Mouse (Mus musculus): Measurements from ENCODE around the gene Abcg4. TPM values are rescaled to one million over a fixed set of nuclear protein-coding genes. Genes with fewer than 3 reads are reported as not detected.
A peak's percentile ranks its signal among the peaks of the same experiment; 100 is the strongest.

Abcg4 gene
- polyA plus RNA-seq, 1 experiment from 2014 or later, result 2.1 TPM

DNA sequence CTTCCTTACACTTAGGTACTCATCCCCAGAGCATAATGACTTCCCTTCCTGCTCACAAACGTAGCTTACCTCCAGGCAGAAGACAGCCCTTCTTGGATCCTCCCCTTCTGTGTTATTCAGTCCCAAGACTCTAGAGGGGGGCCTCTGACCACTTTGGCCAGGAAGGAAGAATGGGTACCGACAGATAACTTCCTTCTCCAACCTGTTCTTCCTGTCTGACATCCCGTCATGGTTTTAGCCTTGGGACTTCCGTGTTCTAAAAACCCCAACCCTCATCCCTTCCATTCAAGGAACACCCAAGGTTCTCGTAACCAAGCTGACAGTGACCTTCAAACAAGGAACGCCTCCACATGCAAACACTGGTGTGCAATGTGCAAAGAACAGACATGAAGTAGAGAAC is 20.0 kb downstream of the Abcg4 start, which contains the start of gene Nlrx1:
Gene Nlrx1, minus strand, starts transcription at position 168 of the 400 bp plus-strand sequence.
- WGBS, result 55% methylated on average over 6 of the region's 6 CpGs
- Histone ChIP-seq H3K9ac (ENCODE audit: low read length) (peak within 1 kb of the TSS; percentile 86), H3K27me3 (ENCODE audit: control insufficient read depth, insufficient read depth, low read depth, low read length) (no peaks in the 10 kb centered on the region), H3K36me3 (ENCODE audit: control insufficient read depth, insufficient read depth, low read length) (peaks cover 2% of the 10 kb centered on the region; the same call in 1 of the 2 replicates), H3K27ac (ENCODE audit: low read length) (peak within 1 kb of the TSS; percentile 77), H3K4me3 (ENCODE audit: low read length) (peak within 1 kb of the TSS; percentile 54), H3K9me3 (ENCODE audit: control insufficient read depth, low read length) (no peaks in the 10 kb centered on the region), H3K4me1 (replicated peaks; ENCODE audit: control insufficient read depth, insufficient read depth, low read length) (peaks cover 11% of the 10 kb centered on the region), H3K4me2 (ENCODE audit: low read depth, low read length) (peak within 1 kb of the TSS; percentile 77)
- ATAC-seq (ENCODE audit: low read depth), result peak; percentile 31

DNA sequence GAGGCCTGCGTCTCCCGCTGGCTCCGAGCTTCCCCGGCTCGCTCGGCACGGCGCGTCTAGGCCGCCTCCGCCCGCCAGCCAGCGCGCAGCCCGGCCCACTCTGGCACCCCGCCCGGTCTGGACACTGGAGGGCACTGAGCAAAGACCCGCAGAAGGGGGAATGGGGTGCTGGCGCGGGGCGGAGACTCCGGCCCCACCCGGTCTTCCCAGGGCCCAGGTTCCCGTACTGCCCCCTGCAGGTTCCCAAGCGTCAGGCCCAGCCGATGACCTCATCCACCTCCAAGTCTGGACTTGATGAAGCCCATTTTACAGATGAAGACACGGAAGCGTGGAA is 20.4 kb downstream of the Abcg4 start:
- ATAC-seq (ENCODE audit: low read depth), result peak; percentile 97
- Histone ChIP-seq H3K27me3 (ENCODE audit: control insufficient read depth, insufficient read depth, low read depth, low read length) (no peaks in the 10 kb centered on the region), H3K9me3 (ENCODE audit: control insufficient read depth, low read length) (no peaks in the 10 kb centered on the region), H3K4me3 (ENCODE audit: low read length) (peak overlapping the region; percentile 54), H3K4me2 (ENCODE audit: low read depth, low read length) (peak overlapping the region; percentile 77), H3K4me1 (replicated peaks; ENCODE audit: control insufficient read depth, insufficient read depth, low read length) (peaks cover 11% of the 10 kb centered on the region), H3K27ac (ENCODE audit: low read length) (peak overlapping the region; percentile 77), H3K36me3 (ENCODE audit: control insufficient read depth, insufficient read depth, low read length) (peaks cover 5% of the 10 kb centered on the region; the same call in 1 of the 2 replicates), H3K9ac (ENCODE audit: low read length) (peak overlapping the region; percentile 86)
- 5% methylated on average over 25 of the region's 28 CpGs for WGBS

DNA sequence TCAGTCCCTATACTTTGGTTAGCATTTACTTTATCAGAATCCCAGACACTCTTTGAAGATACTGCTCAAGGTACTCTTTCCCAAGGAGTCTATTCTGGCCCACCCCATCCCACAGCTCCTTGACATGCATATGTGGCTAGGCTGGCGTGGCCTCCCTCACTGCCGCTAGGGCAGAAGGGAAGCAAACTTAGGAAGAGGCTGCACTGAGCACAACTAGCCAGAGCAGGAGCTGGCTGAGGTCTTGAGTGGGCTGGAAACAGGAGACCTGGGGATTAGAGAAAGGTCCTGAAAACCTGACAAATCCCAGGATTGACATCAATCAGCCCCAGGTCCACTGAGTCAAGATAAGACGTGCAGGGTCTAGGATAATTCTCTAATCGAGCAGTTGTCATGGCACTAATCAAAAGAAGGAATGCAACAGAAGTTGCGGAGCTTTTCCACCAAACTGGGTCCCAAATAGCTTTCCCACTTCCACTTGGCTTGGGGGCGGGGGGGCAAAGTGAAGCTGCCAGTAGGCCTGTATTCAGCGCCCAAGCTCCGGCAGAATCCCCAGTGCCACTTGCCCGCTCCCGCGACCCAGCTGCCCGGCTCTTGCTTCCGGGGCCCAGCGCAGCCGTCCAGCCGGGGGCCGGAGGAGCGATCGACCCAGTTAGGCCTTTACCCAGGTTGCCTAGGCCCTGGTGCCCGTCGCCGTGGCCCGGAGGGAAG is 20.9 kb downstream of the Abcg4 start:
- peak; percentile 57 for ATAC-seq (ENCODE audit: low read depth)
- Histone ChIP-seq H3K36me3 (ENCODE audit: control insufficient read depth, insufficient read depth, low read length) (peaks cover 5% of the 10 kb centered on the region; the same call in 1 of the 2 replicates), H3K9ac (ENCODE audit: low read length) (peak overlapping the region; percentile 86), H3K9me3 (ENCODE audit: control insufficient read depth, low read length) (no peaks in the 10 kb centered on the region), H3K4me1 (replicated peaks; ENCODE audit: control insufficient read depth, insufficient read depth, low read length) (peaks cover 11% of the 10 kb centered on the region), H3K4me3 (ENCODE audit: low read length) (peak overlapping the region; percentile 54), H3K27ac (ENCODE audit: low read length) (peak overlapping the region; percentile 77), H3K4me2 (ENCODE audit: low read depth, low read length) (peak overlapping the region; percentile 77), H3K27me3 (ENCODE audit: control insufficient read depth, insufficient read depth, low read depth, low read length) (no peaks in the 10 kb centered on the region)
- 6% methylated on average over 23 of the region's 23 CpGs for WGBS

GRCm38 (mm10) chr9:44266478-44267226 is 21.8 kb downstream of the Abcg4 start:
- Histone ChIP-seq H3K27ac (ENCODE audit: low read length) (0 out of 2 replicates have a peak overlapping the region, but pooled peaks have one; percentile 0), H3K4me2 (ENCODE audit: low read depth, low read length) (peak overlapping the region; percentile 77), H3K9ac (ENCODE audit: low read length) (peak overlapping the region; percentile 86), H3K36me3 (ENCODE audit: control insufficient read depth, insufficient read depth, low read length) (peaks cover 5% of the 10 kb centered on the region; the same call in 1 of the 2 replicates), H3K4me3 (ENCODE audit: low read length) (no peak overlapping the region; the same call in 1 of the 2 replicates), H3K9me3 (ENCODE audit: control insufficient read depth, low read length) (no peaks in the 10 kb centered on the region), H3K4me1 (replicated peaks; ENCODE audit: control insufficient read depth, insufficient read depth, low read length) (peaks cover 11% of the 10 kb centered on the region), H3K27me3 (ENCODE audit: control insufficient read depth, insufficient read depth, low read depth, low read length) (no peaks in the 10 kb centered on the region)
- WGBS, result 36% methylated on average over 8 of the region's 8 CpGs
- no peak for ATAC-seq (ENCODE audit: low read depth)

- peaks cover 5% of the 10 kb centered on the region; the same call in 1 of the 2 replicates for H3K36me3 ChIP-seq (ENCODE audit: control insufficient read depth, insufficient read depth, low read length)
- WGBS, result 81% methylated on average over 14 of the region's 14 CpGs
- H3K27me3 ChIP-seq (ENCODE audit: control insufficient read depth, insufficient read depth, low read depth, low read length), result no peaks in the 10 kb centered on the region
These were observed 27.0 kb downstream of the Abcg4 start for GRCm38 (mm10) chr9:44261388-44261787.

DNA sequence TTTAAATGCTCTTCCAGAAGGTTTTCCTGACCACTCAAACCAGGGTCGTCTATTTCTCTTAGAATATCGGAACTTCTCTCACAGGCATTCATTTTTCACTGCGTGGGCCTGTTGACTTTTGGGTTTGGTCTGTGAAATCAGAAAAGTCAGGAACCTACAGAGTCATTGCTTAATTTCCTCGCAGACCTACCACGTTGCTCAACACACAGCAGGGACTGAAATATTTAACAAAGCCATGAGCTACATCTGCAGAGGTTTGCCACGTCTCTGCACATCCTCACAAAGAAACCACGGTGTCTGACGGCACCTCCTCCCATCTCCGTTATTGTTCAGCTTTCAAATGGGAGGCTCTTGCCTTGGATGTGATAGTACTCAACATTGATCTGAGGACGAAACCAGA is 29.4 kb downstream of the Abcg4 start:
- Histone ChIP-seq H3K4me1 (replicated peaks; ENCODE audit: control insufficient read depth, insufficient read depth, low read length) (peaks cover 3% of the 10 kb centered on the region), H3K9ac (ENCODE audit: low read length) (no peak overlapping the region), H3K4me3 (ENCODE audit: low read length) (no peak overlapping the region), H3K36me3 (ENCODE audit: control insufficient read depth, insufficient read depth, low read length) (peaks cover 5% of the 10 kb centered on the region; the same call in 1 of the 2 replicates), H3K4me2 (ENCODE audit: low read depth, low read length) (no peak overlapping the region), H3K27ac (ENCODE audit: low read length) (no peak overlapping the region), H3K27me3 (ENCODE audit: control insufficient read depth, insufficient read depth, low read depth, low read length) (no peaks in the 10 kb centered on the region), H3K9me3 (ENCODE audit: control insufficient read depth, low read length) (no peaks in the 10 kb centered on the region)
- 71% methylated on average over 10 of the region's 10 CpGs for WGBS
- no peak for ATAC-seq (ENCODE audit: low read depth)

More at GRCm38 (mm10) chr9:44261388-44261787, 27.0 kb downstream of the Abcg4 start:
- ATAC-seq (ENCODE audit: low read depth), result no peak
- Histone ChIP-seq H3K4me3 (ENCODE audit: low read length) (no peak overlapping the region), H3K4me2 (ENCODE audit: low read depth, low read length) (no peak overlapping the region), H3K4me1 (replicated peaks; ENCODE audit: control insufficient read depth, insufficient read depth, low read length) (peaks cover 1% of the 10 kb centered on the region; the same call in 1 of the 2 replicates), H3K9me3 (ENCODE audit: control insufficient read depth, low read length) (no peaks in the 10 kb centered on the region), H3K27ac (ENCODE audit: low read length) (no peak overlapping the region), H3K9ac (ENCODE audit: low read length) (no peak overlapping the region)

DNA sequence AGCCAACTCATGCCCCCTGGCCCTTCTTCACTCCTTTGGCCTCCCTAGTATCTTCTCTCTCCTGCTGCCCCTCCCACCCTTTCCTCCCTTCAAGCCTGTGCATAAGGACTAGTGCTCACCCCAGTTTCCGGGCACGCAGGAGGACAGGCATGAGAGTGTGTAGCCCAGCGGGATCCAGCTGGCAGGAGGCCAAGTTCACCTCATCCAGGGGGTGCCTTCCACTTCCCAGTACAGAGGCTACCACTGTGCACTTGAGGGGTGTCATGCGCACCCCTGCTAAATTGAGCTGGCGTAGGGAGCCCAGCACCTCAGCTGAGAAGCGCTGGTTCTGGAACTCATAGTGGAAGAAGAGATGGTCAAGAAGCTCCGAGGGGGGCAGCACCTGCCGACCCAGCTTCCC is 32.2 kb downstream of the Abcg4 start:
- Histone ChIP-seq H3K36me3 (ENCODE audit: control insufficient read depth, insufficient read depth, low read length) (no peaks in the 10 kb centered on the region), H3K9me3 (ENCODE audit: control insufficient read depth, low read length) (no peaks in the 10 kb centered on the region), H3K27me3 (ENCODE audit: control insufficient read depth, insufficient read depth, low read depth, low read length) (no peaks in the 10 kb centered on the region), H3K27ac (ENCODE audit: low read length) (no peak overlapping the region), H3K4me2 (ENCODE audit: low read depth, low read length) (no peak overlapping the region), H3K4me3 (ENCODE audit: low read length) (no peak overlapping the region), H3K4me1 (replicated peaks; ENCODE audit: control insufficient read depth, insufficient read depth, low read length) (peaks cover 3% of the 10 kb centered on the region), H3K9ac (ENCODE audit: low read length) (no peak overlapping the region)
- WGBS, result 64% methylated on average over 8 of the region's 8 CpGs
- ATAC-seq (ENCODE audit: low read depth), result no peak

GRCm38 (mm10) chr9:44255136-44255521 is 33.3 kb downstream of the Abcg4 start:
- H3K36me3 ChIP-seq (ENCODE audit: control insufficient read depth, insufficient read depth, low read length), result no peaks in the 10 kb centered on the region
- H3K27me3 ChIP-seq (ENCODE audit: control insufficient read depth, insufficient read depth, low read depth, low read length), result no peaks in the 10 kb centered on the region
- no peak overlapping the region for H3K4me2 ChIP-seq (ENCODE audit: low read depth, low read length)
- 61% methylated on average over 6 of the region's 6 CpGs for WGBS
- H3K9me3 ChIP-seq (ENCODE audit: control insufficient read depth, low read length), result no peaks in the 10 kb centered on the region
- no peak overlapping the region for H3K27ac ChIP-seq (ENCODE audit: low read length)
- ATAC-seq (ENCODE audit: low read depth), result no peak
- H3K4me1 ChIP-seq (replicated peaks; ENCODE audit: control insufficient read depth, insufficient read depth, low read length), result peaks cover 3% of the 10 kb centered on the region
- no peak overlapping the region for H3K4me3 ChIP-seq (ENCODE audit: low read length)
- no peak overlapping the region for H3K9ac ChIP-seq (ENCODE audit: low read length)

DNA sequence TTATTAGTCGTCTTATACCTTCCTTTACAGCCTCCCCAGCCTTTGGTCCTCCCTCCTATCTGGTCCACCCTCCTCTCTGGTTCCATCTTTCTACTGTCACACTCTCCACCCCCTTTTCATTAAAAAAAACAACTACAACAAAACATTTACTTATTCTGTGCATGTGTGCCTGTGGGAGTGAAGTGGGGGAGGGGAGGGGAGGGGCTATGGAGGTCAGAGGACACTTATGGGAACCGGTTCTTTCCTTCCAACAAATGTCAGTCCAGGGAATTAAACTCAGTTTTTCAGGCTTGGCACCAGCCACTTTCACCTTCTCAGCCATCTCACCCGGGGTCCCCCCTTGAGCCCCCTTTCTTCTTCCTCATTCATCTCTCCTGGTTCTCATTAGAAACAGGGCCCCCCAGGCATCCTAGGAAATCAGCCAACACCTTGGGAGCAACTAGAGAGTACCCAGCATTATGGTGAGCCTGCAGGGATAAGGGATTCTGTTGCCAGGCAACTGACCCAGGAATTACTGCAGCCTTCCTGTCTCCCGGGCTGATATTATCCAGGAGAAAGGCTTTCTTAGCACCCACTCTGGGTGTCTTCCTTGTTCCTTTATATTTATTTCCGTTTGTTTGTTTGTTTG is 33.8 kb downstream of the Abcg4 start:
- Histone ChIP-seq H3K27ac (ENCODE audit: low read length) (no peak overlapping the region), H3K4me1 (replicated peaks; ENCODE audit: control insufficient read depth, insufficient read depth, low read length) (peaks cover 3% of the 10 kb centered on the region), H3K27me3 (ENCODE audit: control insufficient read depth, insufficient read depth, low read depth, low read length) (no peaks in the 10 kb centered on the region), H3K36me3 (ENCODE audit: control insufficient read depth, insufficient read depth, low read length) (no peaks in the 10 kb centered on the region), H3K4me3 (ENCODE audit: low read length) (no peak overlapping the region), H3K9ac (ENCODE audit: low read length) (no peak overlapping the region), H3K9me3 (ENCODE audit: control insufficient read depth, low read length) (no peaks in the 10 kb centered on the region), H3K4me2 (ENCODE audit: low read depth, low read length) (no peak overlapping the region)
- 15% methylated on average over 5 of the region's 5 CpGs for WGBS
- no peak for ATAC-seq (ENCODE audit: low read depth)
